Mouse (Mus musculus) midbrain, embryonic 14.5 days (tissue): Measurements from ENCODE around the gene Otulinl. TPM values are rescaled to one million over a fixed set of nuclear protein-coding genes. Genes with fewer than 3 reads are reported as not detected.

Source experiments
- ATAC-seq: fragments of 200-750 bp; cut with Nextera tagmentation; 2 replicates; pipeline ENCODE4 v1.8.0; 2017; ENCODE audit warnings: moderate number of reproducible peaks, moderate library complexity; ENCODE audit not compliant: low FRiP score, low TSS enrichment
- DNase-seq: peaks from one replicate; pipeline ENCODE4 v3.0.0-alpha.2; 2015
- H3K27ac ChIP-seq: fragments of 300-500 bp; sonication (generic); replicated peaks from 2 replicates; pipeline ENCODE4 v1.5.1; 2014; ENCODE audit warnings: mild to moderate bottlenecking, low read depth, low read length, moderate library complexity
- H3K27me3 ChIP-seq: fragments of 300-500 bp; sonication (generic); 2 replicates; pipeline ENCODE4 v1.6.1; 2014; ENCODE audit warnings: low read length, control low read depth, mixed read lengths; ENCODE audit not compliant: control insufficient read depth, insufficient read depth
- H3K36me3 ChIP-seq: fragments of 300-500 bp; sonication (generic); 2 replicates; pipeline ENCODE4 v1.6.1; 2014; ENCODE audit warnings: low read length, control low read depth; ENCODE audit not compliant: control insufficient read depth, insufficient read depth
- H3K4me1 ChIP-seq: fragments of 300-500 bp; sonication (generic); 2 replicates; pipeline ENCODE4 v1.6.1; 2014; ENCODE audit warnings: mild to moderate bottlenecking, antibody characterized with exemption, low read length, control low read depth; ENCODE audit not compliant: control insufficient read depth, insufficient read depth
- H3K4me2 ChIP-seq: fragments of 300-500 bp; sonication (generic); 2 replicates; pipeline ENCODE4 v1.6.1; 2014; ENCODE audit warnings: mild to moderate bottlenecking, low read length, moderate library complexity
- H3K4me3 ChIP-seq: fragments of 300-500 bp; sonication (generic); replicated peaks from 2 replicates; pipeline ENCODE4 v1.5.1; 2014; ENCODE audit warnings: low read depth, low read length
- H3K9ac ChIP-seq: fragments of 300-500 bp; sonication (generic); replicated peaks from 2 replicates; pipeline ENCODE4 v1.6.1; 2014; ENCODE audit warnings: mild to moderate bottlenecking, low read length, moderate library complexity
- H3K9me3 ChIP-seq: fragments of 300-500 bp; sonication (generic); 2 replicates; pipeline ENCODE4 v1.6.1; 2016; ENCODE audit warnings: low read length, control low read depth, mixed read lengths; ENCODE audit not compliant: control insufficient read depth
- WGBS: fragments of 180-500 bp; shearing (Covaris S2); extraction: QIAGEN DNeasy Blood & Tissue Kit; methylation state at CpG from one replicate; pipeline ENCODE4 v1.1.7; 2014; 5-methylcytosine and 5-hydroxymethylcytosine counted together
- polyA plus RNA-seq: library from polyadenylated mRNA; unstranded; fragments of >200 nt; fragmentation: Nextera tagmentation; extraction: Ambion mirVana; gene quantifications from 2 replicates; pipeline ENCODE4 v1.2.1, GENCODE M21; 2014

Otulinl gene
- polyA plus RNA-seq, 1 experiment from 2014 or later = 10.7 TPM

GRCm38 (mm10) chr15:27620475-27621185 is 60.7 kb downstream of the Otulinl start:
- no peak for DNase-seq
- H3K4me2 ChIP-seq = no peak overlapping the region
- no peak overlapping the region for H3K27ac ChIP-seq
- WGBS = 91% methylated on average over 6 of the region's 6 CpGs
- no peaks in the 10 kb centered on the region for H3K4me1 ChIP-seq
- H3K27me3 ChIP-seq = no peaks in the 10 kb centered on the region
- H3K4me3 ChIP-seq = no peak overlapping the region
- no peak overlapping the region for H3K9ac ChIP-seq
- no peaks in the 10 kb centered on the region for H3K9me3 ChIP-seq
- peaks cover 32% of the 10 kb centered on the region for H3K36me3 ChIP-seq
- no peak for ATAC-seq

DNA sequence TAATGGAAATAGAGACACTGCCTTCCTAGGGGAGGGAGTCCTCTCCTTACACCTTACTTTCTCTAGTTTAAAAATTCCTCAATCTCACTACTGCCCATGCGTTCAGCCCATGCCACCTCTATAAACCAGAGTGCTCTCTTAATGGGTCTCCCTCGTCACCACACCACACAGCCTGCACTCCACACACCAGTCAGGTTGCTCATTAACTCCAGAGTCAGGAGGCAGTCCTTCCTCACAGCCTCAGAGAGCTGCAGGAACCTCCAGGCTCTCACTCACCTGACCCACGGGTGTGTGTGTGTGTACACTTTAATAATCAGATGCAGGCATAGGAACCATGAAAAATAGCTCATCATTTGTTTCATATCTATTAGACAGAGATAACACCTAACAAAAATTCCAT is 61.7 kb downstream of the Otulinl start:
- WGBS = 91% methylated on average over 3 of the region's 3 CpGs
- no peaks in the 10 kb centered on the region for H3K27me3 ChIP-seq
- H3K36me3 ChIP-seq = peaks cover 36% of the 10 kb centered on the region
- no peak for DNase-seq
- no peak overlapping the region for H3K9ac ChIP-seq
- no peak overlapping the region for H3K4me3 ChIP-seq
- no peak overlapping the region for H3K27ac ChIP-seq
- H3K9me3 ChIP-seq = no peaks in the 10 kb centered on the region
- no peak for ATAC-seq
- H3K4me1 ChIP-seq = no peaks in the 10 kb centered on the region
- H3K4me2 ChIP-seq = no peak overlapping the region

GRCm38 (mm10) chr15:27618778-27619533 is 62.4 kb downstream of the Otulinl start:
- H3K27ac ChIP-seq = no peak overlapping the region
- H3K4me3 ChIP-seq = no peak overlapping the region
- DNase-seq (no peak), ATAC-seq (no peak)
- no peak overlapping the region for H3K9ac ChIP-seq
- no peaks in the 10 kb centered on the region for H3K9me3 ChIP-seq
- no peaks in the 10 kb centered on the region for H3K4me1 ChIP-seq
- 96% methylated on average over 6 of the region's 6 CpGs for WGBS
- no peak overlapping the region for H3K4me2 ChIP-seq
- H3K27me3 ChIP-seq = no peaks in the 10 kb centered on the region
- H3K36me3 ChIP-seq = peaks cover 41% of the 10 kb centered on the region

DNA sequence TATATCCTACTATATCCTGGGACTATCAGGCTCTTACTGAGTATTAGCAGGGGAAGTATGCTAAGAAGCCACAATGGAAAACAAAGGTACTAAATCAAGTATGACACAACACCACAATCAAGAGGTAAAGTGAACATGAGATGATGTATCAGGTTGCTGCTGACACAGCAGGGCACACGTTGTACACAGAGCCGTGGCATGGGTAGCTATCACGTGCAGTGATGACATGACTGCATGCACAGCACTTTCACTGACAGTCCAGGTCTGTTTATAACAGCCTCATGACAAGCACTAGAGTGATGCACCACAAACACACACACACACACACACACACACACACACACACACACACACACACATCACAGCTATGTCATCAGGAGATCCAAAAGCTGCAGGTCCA is 64.2 kb downstream of the Otulinl start:
- Histone ChIP-seq H3K36me3 (peaks cover 35% of the 10 kb centered on the region), H3K27me3 (no peaks in the 10 kb centered on the region), H3K4me1 (no peaks in the 10 kb centered on the region), H3K4me2 (no peak overlapping the region), H3K9ac (no peak overlapping the region), H3K4me3 (no peak overlapping the region), H3K27ac (no peak overlapping the region), H3K9me3 (no peaks in the 10 kb centered on the region)
- DNase-seq = no peak
- no peak for ATAC-seq
- WGBS = 92% methylated on average over 3 of the region's 3 CpGs

- no peak overlapping the region for H3K27ac ChIP-seq
- 90% methylated on average over 4 of the region's 4 CpGs for WGBS
- no peak for DNase-seq
Measured at GRCm38 (mm10) chr15:27616159-27616558, 65.2 kb downstream of the Otulinl start.

GRCm38 (mm10) chr15:27613255-27613654 is 68.1 kb downstream of the Otulinl start:
- peaks cover 42% of the 10 kb centered on the region for H3K36me3 ChIP-seq
- no peaks in the 10 kb centered on the region for H3K9me3 ChIP-seq
- H3K4me3 ChIP-seq = no peak overlapping the region
- H3K4me2 ChIP-seq = no peak overlapping the region
- H3K4me1 ChIP-seq = no peaks in the 10 kb centered on the region
- no peaks in the 10 kb centered on the region for H3K27me3 ChIP-seq
- 86% methylated on average over 4 of the region's 4 CpGs for WGBS
- ATAC-seq (no peak), DNase-seq (no peak)
- H3K9ac ChIP-seq = no peak overlapping the region
- H3K27ac ChIP-seq = no peak overlapping the region

More at GRCm38 (mm10) chr15:27616159-27616558, 65.2 kb downstream of the Otulinl start:
- H3K27me3 ChIP-seq = no peaks in the 10 kb centered on the region
- no peak overlapping the region for H3K4me3 ChIP-seq
- ATAC-seq = no peak
- H3K9me3 ChIP-seq = no peaks in the 10 kb centered on the region
- no peak overlapping the region for H3K9ac ChIP-seq
- H3K4me2 ChIP-seq = no peak overlapping the region
- H3K4me1 ChIP-seq = no peaks in the 10 kb centered on the region
- H3K36me3 ChIP-seq = peaks cover 36% of the 10 kb centered on the region

DNA sequence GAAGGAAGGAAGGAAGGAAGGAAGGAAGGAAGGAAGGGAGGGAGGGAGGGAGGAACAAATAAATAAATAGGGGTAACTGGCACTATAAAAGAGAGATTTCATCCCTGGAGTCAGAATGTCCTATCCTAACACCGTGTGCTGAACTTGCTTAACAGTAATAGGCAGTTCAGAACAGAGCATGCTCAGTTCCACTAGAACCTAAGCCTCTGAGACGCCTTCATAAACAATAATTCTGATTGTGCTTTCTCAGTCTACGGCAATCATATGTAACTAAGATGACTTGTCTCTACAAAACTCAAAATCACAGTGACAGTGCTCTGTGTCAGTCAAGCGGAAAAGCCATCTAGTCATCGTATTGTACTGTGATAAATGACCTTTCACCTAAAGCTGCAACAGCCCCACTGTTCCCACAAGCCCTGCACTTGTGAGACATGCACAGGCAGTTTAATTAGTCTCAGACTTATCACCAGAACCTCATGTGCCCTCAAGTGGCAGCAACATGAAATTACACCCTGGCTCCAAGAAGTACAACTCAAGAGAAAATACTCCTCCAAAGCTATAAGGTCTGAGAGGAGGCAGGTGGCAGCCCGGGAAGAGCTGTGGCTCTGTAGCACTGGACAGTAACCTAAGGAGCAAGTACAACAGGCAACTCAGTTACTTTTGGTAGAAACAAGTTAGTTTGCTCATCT is 68.7 kb downstream of the Otulinl start:
- no peak overlapping the region for H3K27ac ChIP-seq
- H3K36me3 ChIP-seq = peaks cover 41% of the 10 kb centered on the region
- H3K4me3 ChIP-seq = no peak overlapping the region
- no peak overlapping the region for H3K9ac ChIP-seq
- WGBS = 47% methylated on average over 6 of the region's 6 CpGs
- no peak overlapping the region for H3K4me2 ChIP-seq
- ATAC-seq = peak; percentile 83; the same call in 1 of the 2 replicates
- H3K27me3 ChIP-seq = no peaks in the 10 kb centered on the region
- H3K9me3 ChIP-seq = no peaks in the 10 kb centered on the region
- no peaks in the 10 kb centered on the region for H3K4me1 ChIP-seq
- DNase-seq = peak; percentile 91

- no peaks in the 10 kb centered on the region for H3K27me3 ChIP-seq
- H3K4me3 ChIP-seq = no peak overlapping the region
- H3K4me1 ChIP-seq = no peaks in the 10 kb centered on the region
- H3K4me2 ChIP-seq = no peak overlapping the region
- ATAC-seq (no peak), DNase-seq (no peak)
- H3K9ac ChIP-seq = no peak overlapping the region
- 86% methylated on average over 4 of the region's 4 CpGs for WGBS
- no peaks in the 10 kb centered on the region for H3K9me3 ChIP-seq
- H3K36me3 ChIP-seq = peaks cover 41% of the 10 kb centered on the region
- no peak overlapping the region for H3K27ac ChIP-seq
Measured at GRCm38 (mm10) chr15:27609554-27609953, 71.8 kb downstream of the Otulinl start.
